Comparison of ENCODE assay signal across 8 mouse cellular contexts in genomic region chr14:25304391-25304851, GRCm38 (mm10).
A peak's percentile ranks its signal among the peaks of the same experiment; 100 is the strongest.
DNase-seq lines count a peak whose midpoint lies in the region; ATAC-seq and TF ChIP-seq lines count a peak whose summit lies in the region.

No protein-coding gene starts in this region.

- peak; percentile 13 for DNase-seq in Patski (ENCODE audit: low read depth, low spot score)
- peak; percentile 65 for DNase-seq in embryonic facial prominence, embryonic 10.5 days (ENCODE audit: low spot score)
- peak; percentile 92 to 95 for DNase-seq in heart, adult 9 months (ENCODE audit: low spot score in 2 of 2)
- DNase-seq in kidney, adult 2 months: peak; percentile 90
- peak; percentile 66 for DNase-seq in lung, adult 2 months
- peak; percentile 74 for DNase-seq in ovary, postnatal 36 days (ENCODE audit: low spot score)
- no peak for DNase-seq in c-Kit-positive CD71-positive TER-119-positive erythroid progenitor cells, embryonic 14.5 days (ENCODE audit: low spot score)
- no peak for DNase-seq in layer of hippocampus, adult 18-20 months (ENCODE audit: low spot score in 2 of 2)

- WGBS in embryonic facial prominence, embryonic 10.5 days: 2% methylated on average over 9 of the region's 9 CpGs
- 34% methylated on average over 9 of the region's 9 CpGs for WGBS in kidney, adult 2 months
- 7% methylated on average over 9 of the region's 9 CpGs for WGBS in lung, adult 2 months

- CTCF ChIA-PET in Patski (lab: Charles Lee): interaction anchor here (0.7 to 1.2 kb wide), 3 partner anchors 11 to 36 kb away, joined by 3 read pairs; no protein-coding TSS in a partner anchor

- H3K36me3 ChIP-seq in embryonic facial prominence, embryonic 10.5 days (replicated peaks): no peaks in the 10 kb centered on the region
- no peaks in the 10 kb centered on the region for H3K36me3 ChIP-seq in kidney, adult 2 months (ENCODE audit: control insufficient read depth, insufficient read depth, low read length)

- POLR2A ChIA-PET in Patski (lab: Charles Lee): no interaction called here

- H3K27me3 ChIP-seq in Patski: no peaks in the 10 kb centered on the region
- peaks cover 43% of the 10 kb centered on the region for H3K27me3 ChIP-seq in embryonic facial prominence, embryonic 10.5 days (replicated peaks; ENCODE audit: low read depth, poor library complexity, severe bottlenecking)
- H3K27me3 ChIP-seq in kidney, adult 2 months (replicated peaks; ENCODE audit: control insufficient read depth, insufficient read depth, low read length): no peaks in the 10 kb centered on the region

- no peak for TF ChIP-seq POLR2A in kidney, adult 2 months (IDR thresholded peaks at IDR 0.05; ENCODE audit: low read depth, low read length)
- TF ChIP-seq POLR2A in lung, adult 2 months (IDR thresholded peaks at IDR 0.05; ENCODE audit: borderline replicate concordance, extremely low read depth, low read depth, low read length): peak; percentile 22; the same call in 1 of the 2 replicates

- peak overlapping the region; percentile 31 for H3K4me3 ChIP-seq in embryonic facial prominence, embryonic 10.5 days
- H3K4me3 ChIP-seq in kidney, adult 2 months (ENCODE audit: insufficient read depth, low read depth, low read length): no peak overlapping the region
- no peak overlapping the region for H3K4me3 ChIP-seq in lung, adult 2 months (replicated peaks; ENCODE audit: extremely low read depth, low read depth, low read length)

- no peaks in the 10 kb centered on the region for H3K9me3 ChIP-seq in embryonic facial prominence, embryonic 10.5 days

- peak overlapping the region; percentile 84 for H3K27ac ChIP-seq in embryonic facial prominence, embryonic 10.5 days (replicated peaks)
- peak overlapping the region; percentile 86 for H3K27ac ChIP-seq in kidney, adult 2 months (ENCODE audit: insufficient read depth, low read depth, low read length)

- in situ Hi-C loops in Patski (cut with MboI; ENCODE audit: low pct_unique_long_range_greater_than_20kb): loop anchor here (5.0 kb wide), 1 partner anchor 148 kb away; no protein-coding TSS in a partner anchor

- peak; percentile 48 for ATAC-seq in Patski

- TF ChIP-seq CTCF in Patski (IDR thresholded peaks at IDR 0.05): no peak
- TF ChIP-seq CTCF in kidney, adult 2 months (conservative IDR thresholded peaks at IDR 0.05; ENCODE audit: insufficient read depth, insufficient read length, low read depth, low read length): peak; percentile 19; the same call in 1 of the 2 replicates
- no peak for TF ChIP-seq CTCF in lung, adult 2 months (IDR thresholded peaks at IDR 0.05; ENCODE audit: insufficient read depth, low read length)

- peaks cover 56% of the 10 kb centered on the region for H3K4me1 ChIP-seq in embryonic facial prominence, embryonic 10.5 days
- H3K4me1 ChIP-seq in kidney, adult 2 months (ENCODE audit: control insufficient read depth, insufficient read depth, low read length): peaks cover 5% of the 10 kb centered on the region; the same call in 1 of the 2 replicates
- H3K4me1 ChIP-seq in lung, adult 2 months (ENCODE audit: control insufficient read depth, insufficient read depth, low read length): peaks cover 18% of the 10 kb centered on the region

Comparison
In these comparisons a context has a peak if more than half of its experiments do, and no peak if none do; other contexts are left out.
1. DNase-seq: peak in Patski (single experiment), embryonic facial prominence, embryonic 10.5 days (single experiment), heart, adult 9 months (2 of 2), kidney, adult 2 months (single experiment), lung, adult 2 months (single experiment) and ovary, postnatal 36 days (single experiment); none in c-Kit-positive CD71-positive TER-119-positive erythroid progenitor cells, embryonic 14.5 days (single experiment) and layer of hippocampus, adult 18-20 months (0 of 2).